Mouse (Mus musculus): Measurements from ENCODE around the gene Olfr1381.
"Not testable (repeated sequence)": the region's sequence is repeated elsewhere in the genome, so short reads cannot be mapped to it uniquely, and the experiment has no call there.

Gene Olfr1381

DNA sequence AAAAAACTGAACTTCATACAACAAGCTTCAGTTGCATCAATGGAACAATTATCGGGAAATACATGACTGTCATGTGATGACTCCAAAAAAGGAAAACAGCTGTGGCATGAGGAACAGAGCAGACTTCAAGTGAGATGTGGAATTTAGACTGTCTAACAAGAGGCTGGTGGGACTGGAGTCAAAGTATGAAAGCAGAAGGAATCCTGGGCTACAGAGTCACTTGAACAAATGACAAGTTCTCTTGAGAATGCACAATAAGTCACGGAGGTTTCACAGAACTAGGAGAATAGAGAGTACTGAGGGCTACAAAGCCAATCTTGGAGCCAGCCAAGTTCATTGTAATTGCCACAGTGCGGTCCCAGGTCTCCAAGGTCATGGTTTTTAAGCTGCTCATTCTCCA lies at the start of gene Olfr1381:
TSS of gene Olfr1381 (plus strand) at position 301 of the 400 bp plus-strand sequence.
- peak; percentile 65 for DNase-seq (ENCODE audit: inconsistent ontology term)

DNA sequence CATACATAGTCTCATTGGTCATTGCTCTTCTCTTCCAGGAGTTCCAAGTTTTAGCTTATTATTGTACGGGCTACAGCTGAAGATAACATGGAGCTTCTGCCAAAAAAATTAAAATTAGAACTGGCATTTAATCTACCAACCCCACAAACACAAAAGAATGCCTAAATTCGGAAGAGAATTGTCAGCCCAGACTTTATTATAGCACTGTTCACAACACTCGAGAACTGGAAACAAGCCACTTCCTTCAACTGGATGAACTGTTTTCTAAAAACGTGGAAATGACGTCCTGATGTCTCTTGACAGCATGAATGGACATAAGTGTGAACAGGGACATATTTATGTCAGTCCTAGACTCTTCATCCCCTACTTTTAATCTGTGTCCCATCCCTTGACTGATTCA lies 25.2 kb upstream of the Olfr1381 start:
- no peak for DNase-seq (ENCODE audit: inconsistent ontology term)

DNA sequence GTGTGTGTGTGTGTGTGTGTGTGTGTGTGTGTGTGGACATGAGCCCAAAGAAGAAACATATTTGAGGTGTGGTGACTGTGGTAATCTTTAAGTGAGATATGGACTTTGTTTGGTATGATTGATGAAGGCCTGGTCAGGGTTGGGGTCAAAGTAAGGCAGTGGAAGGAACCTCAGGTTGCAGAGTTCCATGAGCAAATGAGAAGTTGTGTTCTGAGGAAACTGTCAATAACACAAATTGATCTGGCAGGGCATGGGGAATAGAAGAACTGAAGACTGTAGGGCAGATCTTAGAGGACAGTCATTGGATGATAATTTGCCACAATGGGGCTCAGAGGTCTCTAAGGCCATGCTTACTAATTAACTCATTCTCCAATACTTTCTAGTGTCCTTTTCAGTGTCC lies 23.9 kb upstream of the Olfr1381 start, which contains the start of gene Olfr1383:
TSS of gene Olfr1383 (plus strand) at position 301 of the 400 bp plus-strand sequence.
- DNase-seq (ENCODE audit: inconsistent ontology term): no peak

DNA sequence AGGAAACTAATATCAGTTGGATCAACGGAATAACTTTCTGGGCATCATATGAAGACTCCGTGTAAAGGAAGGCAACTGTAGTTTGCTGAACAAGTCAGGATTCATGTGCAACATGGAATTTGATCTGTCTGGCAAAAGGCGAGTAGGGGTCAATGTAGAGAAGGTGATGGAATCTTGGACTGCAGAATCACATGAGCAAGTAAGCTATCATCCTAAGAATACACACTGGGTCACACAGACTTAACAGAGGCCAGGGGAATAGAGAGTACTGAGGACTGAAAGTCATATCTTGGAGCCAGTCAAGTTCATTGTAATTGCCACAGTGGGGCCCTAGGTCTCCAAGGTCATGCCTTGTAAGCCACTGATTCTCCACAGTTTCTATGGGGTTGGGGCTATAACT lies 15.3 kb upstream of the Olfr1381 start, which contains the start of gene Olfr1382:
TSS of gene Olfr1382 (plus strand) at position 301 of the 400 bp plus-strand sequence.
- DNase-seq (ENCODE audit: inconsistent ontology term): no peak

DNA sequence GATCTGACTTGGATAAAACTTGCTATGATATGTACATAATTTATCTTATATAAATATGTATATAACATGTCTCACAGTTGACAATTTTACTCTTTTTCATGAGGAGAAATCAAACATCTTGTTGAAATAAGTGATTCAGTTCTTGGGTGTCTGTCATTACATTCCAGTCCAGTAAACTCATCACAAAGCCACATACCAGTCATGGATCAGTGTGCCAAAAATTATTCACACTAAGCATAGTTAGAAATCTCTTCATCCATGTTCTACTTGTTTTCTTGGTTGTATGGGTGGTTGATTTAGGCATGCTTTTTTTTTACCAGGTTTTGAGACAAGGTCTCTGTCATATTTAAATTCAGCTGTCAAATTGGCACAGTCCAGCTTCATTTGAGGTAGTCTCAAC lies 10.5 kb upstream of the Olfr1381 start:
- DNase-seq (ENCODE audit: inconsistent ontology term): peak; percentile 39

DNA sequence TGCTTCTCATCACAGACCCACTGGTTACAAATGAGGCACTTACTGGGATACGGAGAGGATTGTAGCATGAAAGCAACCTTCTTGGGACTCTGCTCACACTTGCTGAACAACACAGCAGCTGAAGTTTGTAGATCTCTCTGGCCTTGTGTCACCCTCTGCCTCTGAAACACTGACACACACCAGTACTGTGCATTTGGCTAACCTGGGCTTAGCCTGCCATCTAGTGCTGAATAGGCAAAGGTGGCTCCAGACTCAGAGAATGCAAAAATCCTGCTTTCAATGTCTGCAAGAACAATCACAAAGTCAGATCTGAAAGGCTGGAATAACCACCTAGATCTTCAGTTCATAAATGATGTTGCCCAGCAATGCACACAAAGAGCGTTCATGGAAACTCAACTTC lies 6.6 kb upstream of the Olfr1381 start:
- DNase-seq (ENCODE audit: inconsistent ontology term): peak; percentile 11

DNA sequence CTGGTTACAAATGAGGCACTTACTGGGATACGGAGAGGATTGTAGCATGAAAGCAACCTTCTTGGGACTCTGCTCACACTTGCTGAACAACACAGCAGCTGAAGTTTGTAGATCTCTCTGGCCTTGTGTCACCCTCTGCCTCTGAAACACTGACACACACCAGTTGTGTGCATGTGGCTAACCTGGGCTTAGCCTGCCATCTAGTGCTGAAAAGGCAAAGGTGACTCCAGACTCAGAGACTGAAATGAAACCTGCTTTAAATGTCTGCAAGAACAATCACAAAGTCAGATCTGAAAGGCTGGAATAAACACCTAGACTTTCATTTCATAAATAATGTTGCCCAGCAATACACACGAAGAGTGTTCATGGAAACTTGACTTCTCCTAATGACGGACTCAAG lies 10.8 kb downstream of the Olfr1381 start:
- DNase-seq (ENCODE audit: inconsistent ontology term): not testable (repeated sequence)

DNA sequence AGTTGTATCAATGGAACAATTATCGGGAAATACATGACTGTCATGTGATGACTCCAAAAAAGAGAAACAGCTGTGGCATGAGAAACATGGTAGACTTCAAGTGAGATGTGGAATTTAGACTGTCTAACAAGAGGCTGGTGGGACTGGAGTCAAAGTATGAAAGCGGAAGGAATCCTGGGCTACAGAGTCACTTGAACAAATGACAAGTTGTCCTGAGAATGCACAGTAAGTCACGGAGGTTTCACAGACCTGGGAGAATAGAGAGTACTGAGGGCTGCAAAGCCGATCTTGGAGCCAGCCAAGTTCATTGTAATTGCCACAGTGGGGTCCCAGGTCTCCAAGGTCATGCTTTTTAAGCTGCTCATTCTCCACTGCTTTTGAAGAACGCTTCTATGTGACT lies 13.3 kb downstream of the Olfr1381 start, which contains the start of gene Olfr1380:
TSS of gene Olfr1380 (plus strand) at position 301 of the 400 bp plus-strand sequence.
- peak; percentile 33 for DNase-seq (ENCODE audit: inconsistent ontology term)

DNA sequence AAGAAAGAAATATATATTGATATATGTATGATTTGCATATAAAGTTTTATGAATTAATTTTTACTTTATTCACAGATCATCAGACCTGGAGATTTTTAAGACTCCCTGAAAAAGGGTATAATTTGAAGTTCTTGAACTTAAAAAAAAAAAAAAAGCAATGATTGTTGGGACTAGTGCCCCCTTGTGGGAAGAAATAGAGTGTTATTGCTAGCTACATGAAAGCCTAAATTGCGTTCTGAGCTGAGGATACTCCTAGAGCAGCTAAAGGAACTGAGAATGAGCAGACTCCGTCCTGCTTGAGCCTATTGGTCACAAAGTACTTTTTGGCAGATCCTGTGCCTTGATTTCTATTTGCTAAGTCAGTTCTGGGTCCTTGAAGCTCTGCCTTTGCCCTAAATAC lies 31.8 kb downstream of the Olfr1381 start:
- peak; percentile 21 for DNase-seq (ENCODE audit: inconsistent ontology term)

DNA sequence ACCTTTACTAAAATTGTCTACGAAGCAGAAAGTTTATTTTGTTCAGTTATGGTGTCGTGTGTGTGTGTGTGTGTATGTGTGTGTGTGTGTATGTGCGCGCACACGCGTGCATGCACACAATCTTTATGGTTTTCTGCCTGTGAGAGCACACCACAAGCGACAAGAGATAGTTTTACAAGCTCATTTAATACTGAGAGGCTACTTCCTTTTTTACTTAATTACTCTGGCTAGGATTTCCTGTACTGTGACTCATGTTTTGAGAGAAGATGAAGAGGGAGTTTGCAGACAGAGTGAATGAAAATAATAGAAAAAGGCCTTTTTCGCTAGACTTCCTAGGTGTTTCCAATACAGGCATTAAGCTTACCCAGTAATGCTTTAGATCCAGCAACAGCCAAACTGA lies 37.2 kb downstream of the Olfr1381 start:
- not testable (repeated sequence) for DNase-seq (ENCODE audit: inconsistent ontology term)

DNA sequence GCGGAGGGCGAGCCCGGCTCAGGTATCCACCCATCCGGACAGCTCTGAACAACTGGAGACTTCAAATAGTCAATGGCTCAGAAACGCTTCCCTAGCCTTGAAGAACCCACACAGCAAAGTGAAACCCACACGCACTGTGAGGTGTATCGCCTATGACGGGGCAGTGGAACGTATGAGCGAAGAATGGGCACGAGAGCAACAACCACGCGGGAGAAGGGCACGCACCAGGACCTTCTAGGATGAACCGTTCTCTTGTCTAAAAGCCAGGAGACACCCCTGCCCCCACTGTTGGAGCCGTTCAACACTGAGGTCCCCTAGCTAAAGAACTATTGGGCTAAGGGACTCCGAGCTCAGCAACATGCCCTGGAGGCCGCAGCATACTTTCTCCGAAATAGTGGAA lies 47.0 kb downstream of the Olfr1381 start:
- DNase-seq (ENCODE audit: inconsistent ontology term): no peak

DNA sequence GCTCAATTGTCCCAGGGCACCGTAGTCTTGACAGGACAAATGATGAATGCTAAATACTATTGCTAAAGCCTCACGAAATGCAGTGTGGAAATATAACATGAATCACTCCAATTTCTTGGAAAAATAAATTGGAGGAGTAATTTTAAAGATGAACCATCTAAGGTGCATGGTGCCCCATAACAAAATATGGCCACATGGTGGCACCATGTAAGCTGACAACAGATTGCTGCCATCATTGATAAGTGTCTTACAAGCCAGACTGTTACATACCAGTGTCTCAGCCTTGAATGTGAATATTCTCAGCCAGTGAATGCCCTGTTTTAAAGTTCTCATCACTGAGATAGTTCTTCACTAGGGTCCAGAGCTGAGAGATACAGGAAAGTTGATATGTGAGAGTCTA lies 53.9 kb downstream of the Olfr1381 start:
- not testable (repeated sequence) for DNase-seq (ENCODE audit: inconsistent ontology term)

Data from Muller cell, postnatal 12 days (primary cell).